ENCODE assay signal across 13 mouse cellular contexts in the genomic region with DNA sequence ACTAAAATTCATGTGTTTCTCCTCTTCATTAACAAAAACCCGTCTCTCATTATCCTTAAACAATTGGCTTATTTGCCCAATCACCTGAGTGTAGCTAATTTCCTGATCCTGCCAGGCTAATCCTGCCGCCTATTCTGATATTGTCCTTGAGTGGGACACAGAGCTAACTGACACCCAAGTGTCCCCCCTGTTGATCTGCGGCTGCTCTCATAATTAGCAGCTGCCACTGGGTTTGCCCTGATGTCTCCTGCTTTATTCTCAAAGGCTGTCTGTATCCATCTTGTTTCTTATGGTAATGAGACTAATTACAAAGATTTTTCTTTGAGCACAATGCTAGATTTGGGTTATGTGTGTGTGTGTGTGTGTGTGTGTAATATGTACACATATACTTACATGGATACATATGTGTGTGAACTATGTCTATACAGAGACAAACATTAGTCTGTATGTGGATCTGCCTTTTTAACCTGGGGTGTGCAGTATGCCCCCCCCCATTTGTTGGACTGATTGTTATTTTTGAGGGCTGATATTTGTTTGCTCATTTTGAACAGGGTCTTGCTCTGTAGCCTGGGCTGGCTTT. TPM values are rescaled to one million over a fixed set of nuclear protein-coding genes. Genes with fewer than 3 reads are reported as not detected.
DNase-seq lines count a peak whose midpoint lies in the region; ATAC-seq lines count a peak whose summit lies in the region.
"Had no signal": no experiment of that assay in that cellular context is flagged by ENCODE, and none has a peak within 500 bp of the region (broad histone marks: within the 10 kb centered on the region; RNA-seq: fewer than 3 reads in every experiment).

No protein-coding gene starts in this region.

- no peak overlapping the region for H3K27ac ChIP-seq in forebrain, embryonic 15.5 days (replicated peaks)
- no peak overlapping the region for H3K27ac ChIP-seq in hindbrain, embryonic 16.5 days (ENCODE audit: low read depth, low read length)
- H3K27ac ChIP-seq: lung, embryonic 15.5 days; stomach, postnatal 0 days had no signal

- DNase-seq in left cerebral cortex, postnatal 4 days: peak; percentile 61
- DNase-seq in left cerebral cortex, postnatal 36 days (ENCODE audit: low spot score in 2 of 2): no peak
- DNase-seq in retina, embryonic 14.5 days (ENCODE audit: low spot score): peak; percentile 36
- DNase-seq in liver: no peak
- DNase-seq in spleen, postnatal 4 days (ENCODE audit: low spot score in 2 of 2): no peak
- DNase-seq: adrenal gland, postnatal 14 days; cerebellum, adult 9-11 months; right cerebral cortex, postnatal 14 days had no signal

- H3K4me1 ChIP-seq in forebrain, embryonic 15.5 days: no peaks in the 10 kb centered on the region
- H3K4me1 ChIP-seq in hindbrain, embryonic 16.5 days (ENCODE audit: control insufficient read depth, insufficient read depth, low read depth, low read length): no peaks in the 10 kb centered on the region
- H3K4me1 ChIP-seq: lung, embryonic 15.5 days had no signal

- intact Hi-C loops in left cerebral cortex, postnatal 4 days (cut with DNase I): no loop called here
- intact Hi-C loops in left cerebral cortex, postnatal 36 days (cut with DNase I): no loop called here

- H3K36me3 ChIP-seq in forebrain, embryonic 15.5 days: no peaks in the 10 kb centered on the region
- no peaks in the 10 kb centered on the region for H3K36me3 ChIP-seq in hindbrain, embryonic 16.5 days (ENCODE audit: control insufficient read depth, insufficient read depth, low read length)
- H3K36me3 ChIP-seq: lung, embryonic 15.5 days had no signal

- H3K4me2 ChIP-seq in forebrain, embryonic 15.5 days (replicated peaks): no peak overlapping the region
- H3K4me2 ChIP-seq in hindbrain, embryonic 16.5 days (ENCODE audit: low read length): no peak overlapping the region
- H3K4me2 ChIP-seq: liver, embryonic 11.5 days; lung, embryonic 15.5 days had no signal

- H3K4me3 ChIP-seq in forebrain, embryonic 15.5 days: no peak overlapping the region
- no peak overlapping the region for H3K4me3 ChIP-seq in hindbrain, embryonic 16.5 days (ENCODE audit: low read length)
- H3K4me3 ChIP-seq: lung, embryonic 15.5 days had no signal

- H3K27me3 ChIP-seq in forebrain, embryonic 15.5 days: no peaks in the 10 kb centered on the region
- H3K27me3 ChIP-seq in hindbrain, embryonic 16.5 days (replicated peaks; ENCODE audit: control insufficient read depth, insufficient read depth, low read length): no peaks in the 10 kb centered on the region
- H3K27me3 ChIP-seq: lung, embryonic 15.5 days had no signal

- no peak overlapping the region for H3K9ac ChIP-seq in forebrain, embryonic 15.5 days (replicated peaks)
- H3K9ac ChIP-seq in hindbrain, embryonic 16.5 days (ENCODE audit: low read depth, low read length): no peak overlapping the region
- H3K9ac ChIP-seq: lung, embryonic 15.5 days had no signal

- no peaks in the 10 kb centered on the region for H3K9me3 ChIP-seq in forebrain, embryonic 15.5 days
- H3K9me3 ChIP-seq in hindbrain, embryonic 16.5 days (ENCODE audit: control insufficient read depth, low read length): no peaks in the 10 kb centered on the region
- H3K9me3 ChIP-seq: lung, embryonic 15.5 days had no signal

- ATAC-seq in forebrain, embryonic 15.5 days (replicated peaks): peak; percentile 75
- peak; percentile 63; the same call in 1 of the 2 replicates for ATAC-seq in hindbrain, embryonic 16.5 days

- WGBS in forebrain, embryonic 15.5 days: 2% methylated on average over 3 of the region's 3 CpGs
- WGBS in hindbrain, embryonic 16.5 days: 21% methylated on average over 3 of the region's 3 CpGs

RNA-seq across cellular contexts. Expression of a gene that starts 49.3 kb away (rescaled TPM):
- total RNA-seq in left cerebral cortex, postnatal 4 days (2021): 10 to 100 TPM; 36.7 to 51.8 TPM
- total RNA-seq in left cerebral cortex, postnatal 36 days (2021): 10 to 100 TPM; 22.9 to 23.4 TPM
- 22.1 and 24.1 TPM in 2 replicates for polyA plus RNA-seq in forebrain, embryonic 15.5 days (2015; fragmentation: Nextera tagmentation; extraction: Ambion mirVana)
- 64.7 and 79.0 TPM in 2 replicates for polyA plus RNA-seq in hindbrain, embryonic 16.5 days (2015; fragmentation: Nextera tagmentation; extraction: Ambion mirVana)

Comparison
In these comparisons a context has a peak if more than half of its experiments do, and no peak if none do; other contexts are left out.
1. DNase-seq: peak in left cerebral cortex, postnatal 4 days (single experiment) and retina, embryonic 14.5 days (single experiment); none in left cerebral cortex, postnatal 36 days (0 of 2), liver (single experiment) and spleen, postnatal 4 days (0 of 2).